Mouse (Mus musculus): ENCODE measurements around the gene Ttll13.

The Ttll13 gene

GRCm38 (mm10) chr7:80267764-80268163 is 21.6 kb downstream of the Ttll13 start:
- no peak for DNase-seq (ENCODE audit: low read depth, low spot score)

GRCm38 (mm10) chr7:80268897-80269750 is 22.9 kb downstream of the Ttll13 start, which contains the start of gene Vps33b:
Gene Vps33b, plus strand, starts transcription at chr7:80269649.
- peak; percentile 88 for DNase-seq (ENCODE audit: low read depth, low spot score)

GRCm38 (mm10) chr7:80269751-80270255 is 23.6 kb downstream of the Ttll13 start:
- no peak for DNase-seq (ENCODE audit: low read depth, low spot score)

GRCm38 (mm10) chr7:80273456-80273855 is 27.3 kb downstream of the Ttll13 start:
- no peak for DNase-seq (ENCODE audit: low read depth, low spot score)

GRCm38 (mm10) chr7:80276374-80276773 is 30.2 kb downstream of the Ttll13 start:
- DNase-seq (ENCODE audit: low read depth, low spot score): no peak

GRCm38 (mm10) chr7:80280032-80280431 is 33.9 kb downstream of the Ttll13 start:
- DNase-seq (ENCODE audit: low read depth, low spot score): no peak

GRCm38 (mm10) chr7:80280998-80281397 is 34.8 kb downstream of the Ttll13 start:
- DNase-seq (ENCODE audit: low read depth, low spot score): no peak

- no peak for DNase-seq (ENCODE audit: low read depth, low spot score)
Observed at GRCm38 (mm10) chr7:80281646-80282045, 35.5 kb downstream of the Ttll13 start.

- DNase-seq (ENCODE audit: low read depth, low spot score): no peak
Observed at GRCm38 (mm10) chr7:80283226-80283918, 37.2 kb downstream of the Ttll13 start.

GRCm38 (mm10) chr7:80284391-80284790 is 38.2 kb downstream of the Ttll13 start:
- DNase-seq (ENCODE audit: low read depth, low spot score): no peak

GRCm38 (mm10) chr7:80285725-80286124 is 39.5 kb downstream of the Ttll13 start:
- no peak for DNase-seq (ENCODE audit: low read depth, low spot score)

- DNase-seq (ENCODE audit: low read depth, low spot score): no peak
Observed at GRCm38 (mm10) chr7:80287736-80288135, 41.6 kb downstream of the Ttll13 start.

- peak; percentile 87 for DNase-seq (ENCODE audit: low read depth, low spot score)
Observed at GRCm38 (mm10) chr7:80294062-80294763, 48.0 kb downstream of the Ttll13 start, which contains the start of gene Prc1. Gene Prc1, plus strand, starts transcription at chr7:80294450.

- DNase-seq (ENCODE audit: low read depth, low spot score): no peak
Observed at GRCm38 (mm10) chr7:80294764-80295648, 48.8 kb downstream of the Ttll13 start.

- no peak for DNase-seq (ENCODE audit: low read depth, low spot score)
Observed at GRCm38 (mm10) chr7:80296462-80296861, 50.3 kb downstream of the Ttll13 start.

GRCm38 (mm10) chr7:80297041-80297440 is 50.9 kb downstream of the Ttll13 start:
- DNase-seq (ENCODE audit: low read depth, low spot score): no peak

GRCm38 (mm10) chr7:80298754-80299153 is 52.6 kb downstream of the Ttll13 start:
- DNase-seq (ENCODE audit: low read depth, low spot score): no peak

- no peak for DNase-seq (ENCODE audit: low read depth, low spot score)
Observed at GRCm38 (mm10) chr7:80299568-80299967, 53.4 kb downstream of the Ttll13 start.

- DNase-seq (ENCODE audit: low read depth, low spot score): no peak
Observed at GRCm38 (mm10) chr7:80301522-80301921, 55.3 kb downstream of the Ttll13 start.

GRCm38 (mm10) chr7:80307766-80308165 is 61.6 kb downstream of the Ttll13 start:
- DNase-seq (ENCODE audit: low read depth, low spot score): no peak
